Mouse (Mus musculus): ENCODE data around the gene Hspa1b. TPM values are rescaled to one million over a fixed set of nuclear protein-coding genes. Genes with fewer than 3 reads are reported as not detected.
A peak's percentile ranks its signal among the peaks of the same experiment; 100 is the strongest.

Gene Hspa1b
- polyA plus RNA-seq, 1 experiment: 5.5 TPM

GRCm38 (mm10) chr17:34915410-34915831, 43.6 kb downstream of the Hspa1b start:
- Histone ChIP-seq H3K4me1 (ENCODE audit: control insufficient read depth, insufficient read depth, low read length) (no peaks in the 10 kb centered on the region; the same call in 1 of the 2 replicates), H3K27ac (ENCODE audit: control insufficient read depth, insufficient read depth, low read depth, low read length, poor library complexity) (no peak overlapping the region), H3K4me3 (replicated peaks; ENCODE audit: control insufficient read depth, low read depth, low read length) (no peak overlapping the region)
- TF ChIP-seq CTCF (IDR thresholded peaks at IDR 0.05; ENCODE audit: control insufficient read depth, insufficient read depth, low read length) (peak; percentile 32; the same call in 1 of the 2 replicates), POLR2A (IDR thresholded peaks at IDR 0.05; ENCODE audit: borderline replicate concordance, control insufficient read depth, low read depth, low read length) (no peak)
- 9% methylated on average over 11 of the region's 11 CpGs for WGBS

DNA sequence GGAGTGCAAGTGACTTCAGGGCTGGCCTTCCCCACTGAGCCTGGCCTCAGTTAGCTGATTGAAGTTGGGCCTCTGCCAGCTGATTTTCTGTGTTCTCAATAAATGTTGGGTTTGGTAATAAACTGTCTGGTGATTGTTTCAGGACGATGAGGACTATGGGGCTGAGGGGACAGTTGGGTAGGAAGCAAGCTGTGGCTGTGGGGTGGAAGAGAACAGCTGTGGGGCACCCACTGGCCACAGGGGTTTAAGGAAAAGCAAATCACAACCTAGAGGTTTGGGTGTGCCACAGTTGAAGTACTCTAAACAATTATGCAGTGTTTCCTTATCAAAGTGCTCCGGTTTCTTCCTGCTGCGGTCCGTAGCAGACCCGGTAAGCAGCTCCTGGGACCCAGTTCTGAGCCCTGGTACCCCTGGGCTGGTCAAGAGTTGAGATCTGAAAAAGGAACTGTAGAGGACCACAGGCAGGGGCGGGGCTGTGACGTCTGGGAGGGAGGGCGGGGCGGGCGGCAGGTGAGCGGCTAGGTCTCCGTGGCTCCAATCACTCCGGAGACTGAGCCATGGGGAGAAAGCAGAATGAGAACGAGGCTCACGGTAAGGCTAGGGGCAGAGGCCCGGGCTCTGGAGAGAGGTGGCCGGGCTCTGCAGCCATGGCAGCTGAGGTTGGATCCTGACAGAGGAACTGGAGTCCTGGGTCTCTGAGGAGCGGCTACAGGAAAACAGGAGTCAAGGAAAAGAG, 44.9 kb downstream of the Hspa1b start, which contains the start of gene Slc44a4:
Gene Slc44a4 (plus strand): TSS at position 537 of the 736 bp plus-strand sequence.
- Histone ChIP-seq H3K4me1 (ENCODE audit: control insufficient read depth, insufficient read depth, low read length) (no peaks in the 10 kb centered on the region), H3K27ac (ENCODE audit: control insufficient read depth, insufficient read depth, low read depth, low read length, poor library complexity) (no peak within 1 kb of the TSS), H3K4me3 (replicated peaks; ENCODE audit: control insufficient read depth, low read depth, low read length) (no peak within 1 kb of the TSS)
- no peak for TF ChIP-seq CTCF (IDR thresholded peaks at IDR 0.05; ENCODE audit: control insufficient read depth, insufficient read depth, low read length)
- no peak for TF ChIP-seq POLR2A (IDR thresholded peaks at IDR 0.05; ENCODE audit: borderline replicate concordance, control insufficient read depth, low read depth, low read length)
- WGBS: 69% methylated on average over 18 of the region's 18 CpGs

DNA sequence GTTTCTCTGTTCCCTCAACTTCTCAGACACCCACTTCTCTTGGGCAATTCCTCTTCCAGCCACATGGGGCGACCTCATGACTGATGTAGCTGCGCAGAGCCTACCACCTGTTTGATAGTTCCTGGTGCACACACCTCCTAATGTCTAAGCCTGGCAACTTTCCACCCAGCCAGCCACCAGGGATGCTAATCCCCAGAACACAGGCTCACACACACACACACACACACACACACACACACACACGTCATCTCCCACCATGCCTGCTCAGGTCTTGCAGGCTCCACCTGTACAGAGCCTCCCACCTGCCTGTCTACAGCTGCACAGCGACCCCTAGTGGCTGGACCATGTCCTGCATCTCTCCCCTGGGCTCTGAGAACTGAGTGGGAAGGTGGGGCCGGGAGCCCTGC, 47.1 kb downstream of the Hspa1b start:
- H3K4me1 ChIP-seq (ENCODE audit: control insufficient read depth, insufficient read depth, low read length): no peaks in the 10 kb centered on the region
- H3K27ac ChIP-seq (ENCODE audit: control insufficient read depth, insufficient read depth, low read depth, low read length, poor library complexity): no peak overlapping the region
- no peak overlapping the region for H3K4me3 ChIP-seq (replicated peaks; ENCODE audit: control insufficient read depth, low read depth, low read length)
- 34% methylated on average over 5 of the region's 5 CpGs for WGBS
- 0 out of 2 replicates have a peak, but pooled peaks have one; percentile 14 for TF ChIP-seq POLR2A (IDR thresholded peaks at IDR 0.05; ENCODE audit: borderline replicate concordance, control insufficient read depth, low read depth, low read length)
- peak; percentile 98 for TF ChIP-seq CTCF (IDR thresholded peaks at IDR 0.05; ENCODE audit: control insufficient read depth, insufficient read depth, low read length)

DNA sequence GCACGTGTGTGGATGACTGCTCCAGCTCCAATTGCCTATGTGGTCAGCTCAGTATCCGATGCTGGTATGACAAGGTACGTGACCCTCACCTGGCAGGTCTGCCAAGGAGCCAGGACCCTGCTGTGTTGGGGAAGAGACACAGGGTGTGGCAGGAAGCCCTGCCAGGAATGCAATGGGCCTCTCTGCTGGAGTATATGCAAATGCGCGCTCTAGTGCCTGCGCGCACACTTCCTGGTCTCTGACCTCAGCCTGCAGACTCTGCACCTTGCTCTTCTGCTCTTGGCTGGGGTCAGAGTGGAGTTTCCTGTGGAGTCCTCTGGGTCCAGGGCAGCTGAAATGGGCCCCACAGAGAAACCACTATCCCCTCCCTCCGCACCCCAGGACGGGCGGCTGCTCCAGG, 48.1 kb downstream of the Hspa1b start:
- Histone ChIP-seq H3K4me1 (ENCODE audit: control insufficient read depth, insufficient read depth, low read length) (no peaks in the 10 kb centered on the region), H3K4me3 (replicated peaks; ENCODE audit: control insufficient read depth, low read depth, low read length) (no peak overlapping the region), H3K27ac (ENCODE audit: control insufficient read depth, insufficient read depth, low read depth, low read length, poor library complexity) (no peak overlapping the region)
- WGBS: 88% methylated on average over 10 of the region's 10 CpGs
- TF ChIP-seq POLR2A (IDR thresholded peaks at IDR 0.05; ENCODE audit: borderline replicate concordance, control insufficient read depth, low read depth, low read length): no peak
- TF ChIP-seq CTCF (IDR thresholded peaks at IDR 0.05; ENCODE audit: control insufficient read depth, insufficient read depth, low read length): no peak

Other genes with a start within 250 kb of the Hspa1b start
- gene C4b, start 215.4 kb downstream of the Hspa1b start, polyA plus RNA-seq (2011; ENCODE audit: insufficient read depth, insufficient read length, low replicate concordance, missing spikeins): 10.9 and 11.5 TPM in 2 replicates
- not detected in 2 replicates for gene Cyp21a1, start 154.7 kb downstream of the Hspa1b start, polyA plus RNA-seq (2011; ENCODE audit: insufficient read depth, insufficient read length, low replicate concordance, missing spikeins)
- gene Stk19, start 122.3 kb downstream of the Hspa1b start, polyA plus RNA-seq (2011; ENCODE audit: insufficient read depth, insufficient read length, low replicate concordance, missing spikeins): 44.0 and 63.6 TPM in 2 replicates
- gene Dxo, start 122.2 kb downstream of the Hspa1b start, polyA plus RNA-seq (2011; ENCODE audit: insufficient read depth, insufficient read length, low replicate concordance, missing spikeins): 52.4 and 73.3 TPM in 2 replicates
- gene Skiv2l, start 109.0 kb downstream of the Hspa1b start, polyA plus RNA-seq (2011; ENCODE audit: insufficient read depth, insufficient read length, low replicate concordance, missing spikeins): 31.0 and 67.7 TPM in 2 replicates
- gene Nelfe, start 108.8 kb downstream of the Hspa1b start, polyA plus RNA-seq (2011; ENCODE audit: insufficient read depth, insufficient read length, low replicate concordance, missing spikeins): 13.1 and 42.2 TPM in 2 replicates
- 8.4 and 14.5 TPM in 2 replicates for gene Cfb, start 96.7 kb downstream of the Hspa1b start, polyA plus RNA-seq (2011; ENCODE audit: insufficient read depth, insufficient read length, low replicate concordance, missing spikeins)
- 2.8 and 5.7 TPM in 2 replicates for gene Zbtb12, start 79.8 kb downstream of the Hspa1b start, polyA plus RNA-seq (2011; ENCODE audit: insufficient read depth, insufficient read length, low replicate concordance, missing spikeins)
- 2.0 TPM in 1 of 2 replicates, not detected in the other for gene Gm20547, start 77.2 kb downstream of the Hspa1b start, polyA plus RNA-seq (2011; ENCODE audit: insufficient read depth, insufficient read length, low replicate concordance, missing spikeins)
- 3.7 and 5.9 TPM in 2 replicates for gene C2, start 61.0 kb downstream of the Hspa1b start, polyA plus RNA-seq (2011; ENCODE audit: insufficient read depth, insufficient read length, low replicate concordance, missing spikeins)
- gene Ehmt2, start 60.8 kb downstream of the Hspa1b start, polyA plus RNA-seq (2011; ENCODE audit: insufficient read depth, insufficient read length, low replicate concordance, missing spikeins): 60.6 and 104 TPM in 2 replicates
- 1.3 TPM in 1 of 2 replicates, not detected in the other for gene Slc44a4, start 44.8 kb downstream of the Hspa1b start, polyA plus RNA-seq (2011; ENCODE audit: insufficient read depth, insufficient read length, low replicate concordance, missing spikeins)
- 18.1 and 33.6 TPM in 2 replicates for gene Neu1, start 28.0 kb downstream of the Hspa1b start, polyA plus RNA-seq (2011; ENCODE audit: insufficient read depth, insufficient read length, low replicate concordance, missing spikeins)
- not detected in 2 replicates for gene Gm20481, start 10.7 kb upstream of the Hspa1b start, polyA plus RNA-seq (2011; ENCODE audit: insufficient read depth, insufficient read length, low replicate concordance, missing spikeins)
- gene Hspa1a, start 12.9 kb upstream of the Hspa1b start, polyA plus RNA-seq (2011; ENCODE audit: insufficient read depth, insufficient read length, low replicate concordance, missing spikeins): 1.9 TPM in 1 of 2 replicates, not detected in the other
- not detected in 2 replicates for gene Hspa1l, start 13.5 kb upstream of the Hspa1b start, polyA plus RNA-seq (2011; ENCODE audit: insufficient read depth, insufficient read length, low replicate concordance, missing spikeins)
- 70.0 and 84.5 TPM in 2 replicates for gene Lsm2, start 22.6 kb upstream of the Hspa1b start, polyA plus RNA-seq (2011; ENCODE audit: insufficient read depth, insufficient read length, low replicate concordance, missing spikeins)
- gene Vars, start 41.7 kb upstream of the Hspa1b start, polyA plus RNA-seq (2011; ENCODE audit: insufficient read depth, insufficient read length, low replicate concordance, missing spikeins): 117 and 158 TPM in 2 replicates
- gene Vwa7, start 57.3 kb upstream of the Hspa1b start, polyA plus RNA-seq (2011; ENCODE audit: insufficient read depth, insufficient read length, low replicate concordance, missing spikeins): 0.77 and 1.2 TPM in 2 replicates
- 18.9 and 31.7 TPM in 2 replicates for gene Sapcd1, start 68.8 kb upstream of the Hspa1b start, polyA plus RNA-seq (2011; ENCODE audit: insufficient read depth, insufficient read length, low replicate concordance, missing spikeins)
- 12.1 and 17.2 TPM in 2 replicates for gene Msh5, start 87.5 kb upstream of the Hspa1b start, polyA plus RNA-seq (2011; ENCODE audit: insufficient read depth, insufficient read length, low replicate concordance, missing spikeins)
- gene Clic1, start 90.7 kb upstream of the Hspa1b start, polyA plus RNA-seq (2011; ENCODE audit: insufficient read depth, insufficient read length, low replicate concordance, missing spikeins): 76.2 and 141 TPM in 2 replicates
- 12.5 and 15.2 TPM in 2 replicates for gene Ddah2, start 99.8 kb upstream of the Hspa1b start, polyA plus RNA-seq (2011; ENCODE audit: insufficient read depth, insufficient read length, low replicate concordance, missing spikeins)
- gene Ly6g6c, start 106.2 kb upstream of the Hspa1b start, polyA plus RNA-seq (2011; ENCODE audit: insufficient read depth, insufficient read length, low replicate concordance, missing spikeins): 1.6 and 1.7 TPM in 2 replicates
- gene Mpig6b, start 106.9 kb upstream of the Hspa1b start, polyA plus RNA-seq (2011; ENCODE audit: insufficient read depth, insufficient read length, low replicate concordance, missing spikeins): 16.5 and 35.6 TPM in 2 replicates
- 1.3 TPM in 1 of 2 replicates, not detected in the other for gene Ly6g6e, start 117.7 kb upstream of the Hspa1b start, polyA plus RNA-seq (2011; ENCODE audit: insufficient read depth, insufficient read length, low replicate concordance, missing spikeins)
- 9.2 and 26.2 TPM in 2 replicates for gene Ly6g6d, start 118.8 kb upstream of the Hspa1b start, polyA plus RNA-seq (2011; ENCODE audit: insufficient read depth, insufficient read length, low replicate concordance, missing spikeins)
- gene Ly6g6f, start 126.4 kb upstream of the Hspa1b start, polyA plus RNA-seq (2011; ENCODE audit: insufficient read depth, insufficient read length, low replicate concordance, missing spikeins): 14.3 and 53.1 TPM in 2 replicates
- 48.7 and 73.1 TPM in 2 replicates for gene Abhd16a, start 130.0 kb upstream of the Hspa1b start, polyA plus RNA-seq (2011; ENCODE audit: insufficient read depth, insufficient read length, low replicate concordance, missing spikeins)
- not detected in 2 replicates for gene Ly6g5c, start 149.0 kb upstream of the Hspa1b start, polyA plus RNA-seq (2011; ENCODE audit: insufficient read depth, insufficient read length, low replicate concordance, missing spikeins)
- 3.4 and 4.7 TPM in 2 replicates for gene Ly6g5b, start 156.2 kb upstream of the Hspa1b start, polyA plus RNA-seq (2011; ENCODE audit: insufficient read depth, insufficient read length, low replicate concordance, missing spikeins)
- gene Gpank1, start 162.2 kb upstream of the Hspa1b start, polyA plus RNA-seq (2011; ENCODE audit: insufficient read depth, insufficient read length, low replicate concordance, missing spikeins): 29.8 and 39.0 TPM in 2 replicates
- gene Csnk2b, start 162.8 kb upstream of the Hspa1b start, polyA plus RNA-seq (2011; ENCODE audit: insufficient read depth, insufficient read length, low replicate concordance, missing spikeins): 155 and 166 TPM in 2 replicates
- 6.8 and 20.2 TPM in 2 replicates for gene D17H6S53E, start 167.1 kb upstream of the Hspa1b start, polyA plus RNA-seq (2011; ENCODE audit: insufficient read depth, insufficient read length, low replicate concordance, missing spikeins)
- gene Apom, start 172.8 kb upstream of the Hspa1b start, polyA plus RNA-seq (2011; ENCODE audit: insufficient read depth, insufficient read length, low replicate concordance, missing spikeins): 6.0 TPM in 1 of 2 replicates, not detected in the other
- gene Bag6, start 175.9 kb upstream of the Hspa1b start, polyA plus RNA-seq (2011; ENCODE audit: insufficient read depth, insufficient read length, low replicate concordance, missing spikeins): 104 and 195 TPM in 2 replicates
- 208 and 214 TPM in 2 replicates for gene Prrc2a, start 205.7 kb upstream of the Hspa1b start, polyA plus RNA-seq (2011; ENCODE audit: insufficient read depth, insufficient read length, low replicate concordance, missing spikeins)
- gene Aif1, start 216.8 kb upstream of the Hspa1b start, polyA plus RNA-seq (2011; ENCODE audit: insufficient read depth, insufficient read length, low replicate concordance, missing spikeins): 48.9 and 51.7 TPM in 2 replicates
- 50.4 and 139 TPM in 2 replicates for gene Lst1, start 229.2 kb upstream of the Hspa1b start, polyA plus RNA-seq (2011; ENCODE audit: insufficient read depth, insufficient read length, low replicate concordance, missing spikeins)
- gene Ltb, start 235.2 kb upstream of the Hspa1b start, polyA plus RNA-seq (2011; ENCODE audit: insufficient read depth, insufficient read length, low replicate concordance, missing spikeins): 38.6 and 66.2 TPM in 2 replicates
- 3.2 and 7.4 TPM in 2 replicates for gene Tnf, start 242.8 kb upstream of the Hspa1b start, polyA plus RNA-seq (2011; ENCODE audit: insufficient read depth, insufficient read length, low replicate concordance, missing spikeins)
- gene Lta, start 246.1 kb upstream of the Hspa1b start, polyA plus RNA-seq (2011; ENCODE audit: insufficient read depth, insufficient read length, low replicate concordance, missing spikeins): 3.5 and 4.4 TPM in 2 replicates